Mouse (Mus musculus) heart, embryonic 12.5 days (tissue): ENCODE measurements around the gene Ino80e. TPM values are rescaled to one million over a fixed set of nuclear protein-coding genes. Genes with fewer than 3 reads are reported as not detected.

Source experiments
- ATAC-seq: fragments of 200-750 bp; cut with Nextera tagmentation; 2 replicates; pipeline ENCODE4 v1.8.0; 2017; ENCODE audit warnings: moderate TSS enrichment, moderate library complexity; ENCODE audit not compliant: insufficient number of reproducible peaks, low FRiP score
- H3K27ac ChIP-seq: fragments of 300-500 bp; sonication (generic); 2 replicates; pipeline ENCODE4 v1.5.1; 2016; ENCODE audit warnings: mild to moderate bottlenecking, moderate library complexity; ENCODE audit not compliant: poor library complexity, severe bottlenecking
- H3K27me3 ChIP-seq: fragments of 300-500 bp; sonication (generic); replicated peaks from 2 replicates; pipeline ENCODE4 v1.6.1; 2016; ENCODE audit warnings: mild to moderate bottlenecking, moderate library complexity
- H3K36me3 ChIP-seq: fragments of 300-500 bp; sonication (generic); 2 replicates; pipeline ENCODE4 v1.6.1; 2016; ENCODE audit warnings: mild to moderate bottlenecking, moderate library complexity
- H3K4me1 ChIP-seq: fragments of 300-500 bp; sonication (generic); replicated peaks from 2 replicates; pipeline ENCODE4 v1.6.1; 2016; ENCODE audit warnings: mild to moderate bottlenecking
- H3K4me2 ChIP-seq: fragments of 300-500 bp; sonication (generic); 2 replicates; pipeline ENCODE4 v1.6.1; 2016; ENCODE audit warnings: mild to moderate bottlenecking, moderate library complexity
- H3K4me3 ChIP-seq: fragments of 300-500 bp; sonication (generic); 2 replicates; pipeline ENCODE4 v1.5.1; 2016; ENCODE audit warnings: mild to moderate bottlenecking
- H3K9ac ChIP-seq: fragments of 300-500 bp; sonication (generic); 2 replicates; pipeline ENCODE4 v1.6.1; 2016; ENCODE audit warnings: mild to moderate bottlenecking, moderate library complexity
- H3K9me3 ChIP-seq: fragments of 300-500 bp; sonication (generic); replicated peaks from 2 replicates; pipeline ENCODE4 v1.6.1; 2016; ENCODE audit warnings: mild to moderate bottlenecking, moderate library complexity
- WGBS: fragments of 180-500 bp; shearing (Covaris S2); methylation state at CpG from one replicate; pipeline ENCODE4 v1.1.7; 2016; 5-methylcytosine and 5-hydroxymethylcytosine counted together
- polyA plus RNA-seq: library from polyadenylated mRNA; unstranded; fragments of >200 nt; fragmentation: Nextera tagmentation; extraction: Ambion mirVana; gene quantifications from 2 replicates; pipeline ENCODE4 v1.2.1, GENCODE M21; 2016

Gene Ino80e
- polyA plus RNA-seq, 1 experiment from 2014 or later, result 62.9 TPM

- no peak for ATAC-seq
- no peaks in the 10 kb centered on the region for H3K9me3 ChIP-seq
- WGBS, result 83% methylated on average over 5 of the region's 5 CpGs
- H3K4me1 ChIP-seq, result peaks cover 9% of the 10 kb centered on the region
- H3K27me3 ChIP-seq, result peaks cover 29% of the 10 kb centered on the region
- H3K4me2 ChIP-seq, result no peak overlapping the region
- H3K4me3 ChIP-seq, result no peak overlapping the region
- H3K36me3 ChIP-seq, result peaks cover 69% of the 10 kb centered on the region
- no peak overlapping the region for H3K9ac ChIP-seq
- no peak overlapping the region for H3K27ac ChIP-seq
These were observed 8.7 kb downstream of the Ino80e start for GRCm38 (mm10) chr7:126853454-126853853.

- Histone ChIP-seq H3K4me3 (no peak overlapping the region), H3K4me2 (no peak overlapping the region), H3K27me3 (peaks cover 51% of the 10 kb centered on the region), H3K9me3 (no peaks in the 10 kb centered on the region), H3K36me3 (peaks cover 47% of the 10 kb centered on the region), H3K9ac (no peak overlapping the region), H3K4me1 (peaks cover 22% of the 10 kb centered on the region), H3K27ac (no peak overlapping the region)
- WGBS, result 44% methylated on average over 12 of the region's 12 CpGs
- ATAC-seq, result no peak
These were observed 11.0 kb downstream of the Ino80e start for GRCm38 (mm10) chr7:126851192-126851591.

GRCm38 (mm10) chr7:126850161-126850560 is 12.0 kb downstream of the Ino80e start:
- Histone ChIP-seq H3K36me3 (peaks cover 36% of the 10 kb centered on the region), H3K4me2 (no peak overlapping the region), H3K9ac (no peak overlapping the region), H3K4me3 (no peak overlapping the region), H3K9me3 (no peaks in the 10 kb centered on the region), H3K4me1 (peaks cover 22% of the 10 kb centered on the region), H3K27ac (no peak overlapping the region), H3K27me3 (peaks cover 55% of the 10 kb centered on the region)
- 58% methylated on average over 6 of the region's 6 CpGs for WGBS
- ATAC-seq, result no peak

GRCm38 (mm10) chr7:126848794-126849193 is 13.4 kb downstream of the Ino80e start:
- Histone ChIP-seq H3K9me3 (no peaks in the 10 kb centered on the region), H3K36me3 (peaks cover 23% of the 10 kb centered on the region), H3K27me3 (peaks cover 65% of the 10 kb centered on the region), H3K4me1 (peaks cover 22% of the 10 kb centered on the region), H3K4me2 (peak overlapping the region; percentile 96; the same call in 1 of the 2 replicates), H3K4me3 (no peak overlapping the region), H3K9ac (no peak overlapping the region), H3K27ac (no peak overlapping the region)
- WGBS, result 30% methylated on average over 10 of the region's 10 CpGs
- no peak for ATAC-seq

GRCm38 (mm10) chr7:126847421-126848398 is 14.5 kb downstream of the Ino80e start:
- Histone ChIP-seq H3K9me3 (no peaks in the 10 kb centered on the region), H3K4me2 (peak overlapping the region; percentile 96), H3K9ac (peak overlapping the region; percentile 59), H3K4me1 (peaks cover 22% of the 10 kb centered on the region), H3K4me3 (peak overlapping the region; percentile 55), H3K27me3 (peaks cover 65% of the 10 kb centered on the region), H3K27ac (no peak overlapping the region), H3K36me3 (peaks cover 12% of the 10 kb centered on the region)
- no peak for ATAC-seq
- under 1% methylated on average over 67 of the region's 74 CpGs for WGBS

GRCm38 (mm10) chr7:126847116-126847420 is 15.1 kb downstream of the Ino80e start, which contains the start of gene Doc2a:
TSS of gene Doc2a (plus strand) at chr7:126847416.
- Histone ChIP-seq H3K9me3 (no peaks in the 10 kb centered on the region), H3K27me3 (peaks cover 65% of the 10 kb centered on the region), H3K36me3 (peaks cover 5% of the 10 kb centered on the region), H3K4me1 (peaks cover 22% of the 10 kb centered on the region), H3K4me3 (peak within 1 kb of the TSS; percentile 55), H3K27ac (no peak within 1 kb of the TSS), H3K9ac (peak within 1 kb of the TSS; percentile 59), H3K4me2 (peak within 1 kb of the TSS; percentile 96)
- ATAC-seq, result no peak
- 25% methylated on average over 4 of the region's 4 CpGs for WGBS

GRCm38 (mm10) chr7:126845516-126845915 is 16.7 kb downstream of the Ino80e start:
- Histone ChIP-seq H3K27me3 (peaks cover 57% of the 10 kb centered on the region), H3K4me3 (no peak overlapping the region), H3K4me2 (no peak overlapping the region), H3K36me3 (no peaks in the 10 kb centered on the region), H3K4me1 (peaks cover 22% of the 10 kb centered on the region), H3K27ac (no peak overlapping the region), H3K9ac (no peak overlapping the region), H3K9me3 (0 out of 2 replicates have a peak, but pooled peaks cover 4% of the 10 kb centered on the region)
- WGBS, result 89% methylated on average over 2 of the region's 2 CpGs
- no peak for ATAC-seq

GRCm38 (mm10) chr7:126843276-126843675 is 18.9 kb downstream of the Ino80e start:
- 63% methylated on average over 9 of the region's 9 CpGs for WGBS
- Histone ChIP-seq H3K9ac (no peak overlapping the region), H3K4me3 (no peak overlapping the region)

GRCm38 (mm10) chr7:126833294-126833693 is 28.9 kb downstream of the Ino80e start:
- no peak for ATAC-seq
- Histone ChIP-seq H3K9ac (no peak overlapping the region), H3K36me3 (no peaks in the 10 kb centered on the region), H3K4me3 (no peak overlapping the region), H3K9me3 (no peaks in the 10 kb centered on the region), H3K27ac (no peak overlapping the region), H3K4me2 (no peak overlapping the region), H3K4me1 (0 out of 2 replicates have a peak, but pooled peaks cover 3% of the 10 kb centered on the region), H3K27me3 (peaks cover 35% of the 10 kb centered on the region)
- 90% methylated on average over 1 of the region's 1 CpGs for WGBS

More at GRCm38 (mm10) chr7:126843276-126843675, 18.9 kb downstream of the Ino80e start:
- H3K27me3 ChIP-seq, result peaks cover 34% of the 10 kb centered on the region
- H3K4me1 ChIP-seq, result peaks cover 12% of the 10 kb centered on the region
- H3K27ac ChIP-seq, result no peak overlapping the region
- no peak overlapping the region for H3K4me2 ChIP-seq
- 0 out of 2 replicates have a peak, but pooled peaks cover 4% of the 10 kb centered on the region for H3K9me3 ChIP-seq
- no peak for ATAC-seq
- H3K36me3 ChIP-seq, result no peaks in the 10 kb centered on the region

GRCm38 (mm10) chr7:126832036-126832598 is 30.1 kb downstream of the Ino80e start:
- H3K9me3 ChIP-seq, result no peaks in the 10 kb centered on the region
- no peak overlapping the region for H3K9ac ChIP-seq
- no peak overlapping the region for H3K27ac ChIP-seq
- ATAC-seq, result peak; percentile 64
- H3K4me3 ChIP-seq, result peak overlapping the region; percentile 38
- no peaks in the 10 kb centered on the region for H3K36me3 ChIP-seq
- 1% methylated on average over 21 of the region's 21 CpGs for WGBS
- peaks cover 43% of the 10 kb centered on the region for H3K27me3 ChIP-seq
- 0 out of 2 replicates have a peak, but pooled peaks cover 3% of the 10 kb centered on the region for H3K4me1 ChIP-seq
- H3K4me2 ChIP-seq, result peak overlapping the region; percentile 66

GRCm38 (mm10) chr7:126831539-126831938 is 30.6 kb downstream of the Ino80e start, which contains the start of gene 4930451I11Rik:
TSS of gene 4930451I11Rik (minus strand) at chr7:126831639.
- 60% methylated on average over 5 of the region's 5 CpGs for WGBS
- Histone ChIP-seq H3K4me2 (peak within 1 kb of the TSS; percentile 66), H3K4me3 (peak within 1 kb of the TSS; percentile 38), H3K9me3 (no peaks in the 10 kb centered on the region), H3K4me1 (0 out of 2 replicates have a peak, but pooled peaks cover 3% of the 10 kb centered on the region), H3K9ac (no peak within 1 kb of the TSS), H3K36me3 (no peaks in the 10 kb centered on the region), H3K27me3 (peaks cover 48% of the 10 kb centered on the region), H3K27ac (no peak within 1 kb of the TSS)
- no peak for ATAC-seq
